Mouse (Mus musculus): ENCODE measurements around the gene Supv3l1.

DNA sequence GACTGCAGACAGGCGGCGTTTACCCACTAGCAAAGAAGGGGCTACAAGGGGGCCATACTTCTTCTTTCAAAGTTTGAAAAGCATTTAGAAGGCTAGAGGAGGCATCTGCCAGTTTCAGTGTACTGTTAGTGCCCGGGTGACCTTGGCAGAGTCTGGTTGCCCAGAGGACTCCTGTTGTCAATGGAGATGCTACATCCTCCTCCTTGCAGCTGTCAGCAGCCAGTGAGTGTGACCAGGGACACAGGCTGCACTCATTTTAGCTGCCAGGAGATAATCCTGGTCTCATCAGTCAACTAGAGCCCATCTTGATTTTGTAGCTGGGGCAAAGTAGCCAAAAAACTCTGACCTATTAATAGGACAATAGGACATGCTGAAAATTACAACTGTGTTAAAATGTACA lies 28.4 kb downstream of the Supv3l1 start:
- TF ChIP-seq CTCF (IDR thresholded peaks at IDR 0.05; ENCODE audit: low read depth, low read length) (no peak), POLR2A (IDR thresholded peaks at IDR 0.05; ENCODE audit: insufficient read depth, low read length) (no peak), EP300 (IDR thresholded peaks at IDR 0.05; ENCODE audit: insufficient read depth, low read depth, low read length) (no peak)
